Mouse (Mus musculus): ENCODE data around the gene Fbln1. TPM values are rescaled to one million over a fixed set of nuclear protein-coding genes. Genes with fewer than 3 reads are reported as not detected.

Fbln1 gene
- total RNA-seq, 2 experiments from 2014 or later, result 64.1 to 77.4 TPM

- no peak for DNase-seq (ENCODE audit: low spot score in 2 of 2)
Measured at GRCm38 (mm10) chr15:85334234-85334633, 128.5 kb downstream of the Fbln1 start.

GRCm38 (mm10) chr15:85335671-85336300 is 130.0 kb downstream of the Fbln1 start, which contains the start of gene Atxn10:
TSS of gene Atxn10 (plus strand) at chr15:85336245.
- DNase-seq (ENCODE audit: low spot score in 2 of 2), result no peak

Other genes with a start within 250 kb of the Fbln1 start
- gene 5031439G07Rik, start 217.4 kb upstream of the Fbln1 start, total RNA-seq (2021), result 10 to 100 TPM; 40.4 to 44.4 TPM
- gene Upk3a, start 188.8 kb upstream of the Fbln1 start, total RNA-seq (2021), result not detected
- 10 to 100 TPM; 16.6 to 19.2 TPM for gene Fam118a, start 177.0 kb upstream of the Fbln1 start, total RNA-seq (2021)
- under 1 TPM; 0.39 to 0.79 TPM for gene Smc1b, start 74.0 kb upstream of the Fbln1 start, total RNA-seq (2021)
- gene Ribc2, start 73.9 kb upstream of the Fbln1 start, total RNA-seq (2021), result not detected
- gene Atxn10, start 130.3 kb downstream of the Fbln1 start, total RNA-seq (2021), result 100 to 1,000 TPM; 149 to 156 TPM